Mouse (Mus musculus): ENCODE results near the gene Fam169a. TPM values are rescaled to one million over a fixed set of nuclear protein-coding genes. Genes with fewer than 3 reads are reported as not detected.
A peak's percentile ranks its signal among the peaks of the same experiment; 100 is the strongest.
"Not testable (repeated sequence)": the region's sequence is repeated elsewhere in the genome, so short reads cannot be mapped to it uniquely, and the experiment has no call there.

Fam169a gene
- total RNA-seq, 2 experiments from 2014 or later = 35.2 to 36.9 TPM

- DNase-seq (ENCODE audit: extremely low spot score in 1 of 2, low spot score in 1 of 2) = no peak
Observed at GRCm38 (mm10) chr13:97073497-97073896, 6.4 kb downstream of the Fam169a start.

GRCm38 (mm10) chr13:97077556-97077955 is 10.5 kb downstream of the Fam169a start:
- no peak for DNase-seq (ENCODE audit: extremely low spot score in 1 of 2, low spot score in 1 of 2)

- no peak for DNase-seq (ENCODE audit: extremely low spot score in 1 of 2, low spot score in 1 of 2)
Observed at GRCm38 (mm10) chr13:97080201-97080600, 13.1 kb downstream of the Fam169a start.

GRCm38 (mm10) chr13:97080615-97081014 is 13.5 kb downstream of the Fam169a start:
- no peak for DNase-seq (ENCODE audit: extremely low spot score in 1 of 2, low spot score in 1 of 2)

- no peak for DNase-seq (ENCODE audit: extremely low spot score in 1 of 2, low spot score in 1 of 2)
Observed at GRCm38 (mm10) chr13:97082432-97082831, 15.3 kb downstream of the Fam169a start.

- no peak for DNase-seq (ENCODE audit: extremely low spot score in 1 of 2, low spot score in 1 of 2)
Observed at GRCm38 (mm10) chr13:97086316-97086715, 19.2 kb downstream of the Fam169a start.

GRCm38 (mm10) chr13:97087421-97087820 is 20.3 kb downstream of the Fam169a start:
- DNase-seq (ENCODE audit: extremely low spot score in 1 of 2, low spot score in 1 of 2) = no peak

GRCm38 (mm10) chr13:97088183-97088582 is 21.1 kb downstream of the Fam169a start:
- DNase-seq (ENCODE audit: extremely low spot score in 1 of 2, low spot score in 1 of 2) = no peak

- DNase-seq (ENCODE audit: extremely low spot score in 1 of 2, low spot score in 1 of 2) = no peak
Observed at GRCm38 (mm10) chr13:97095726-97096125, 28.6 kb downstream of the Fam169a start.

GRCm38 (mm10) chr13:97099187-97099852 is 32.2 kb downstream of the Fam169a start, which contains the start of gene Gm6169:
TSS of gene Gm6169 (minus strand) at chr13:97099237.
- DNase-seq (ENCODE audit: extremely low spot score in 1 of 2, low spot score in 1 of 2) = peak; percentile 27 to 65

- DNase-seq (ENCODE audit: extremely low spot score in 1 of 2, low spot score in 1 of 2) = peak in 1 of 2 experiments; percentile 16
Observed at GRCm38 (mm10) chr13:97104996-97105395, 37.9 kb downstream of the Fam169a start.

- not testable (repeated sequence) for DNase-seq (ENCODE audit: extremely low spot score in 1 of 2, low spot score in 1 of 2)
Observed at GRCm38 (mm10) chr13:97107721-97108120, 40.6 kb downstream of the Fam169a start.

- no peak for DNase-seq (ENCODE audit: extremely low spot score in 1 of 2, low spot score in 1 of 2)
Observed at GRCm38 (mm10) chr13:97109046-97109445, 42.0 kb downstream of the Fam169a start.

GRCm38 (mm10) chr13:97121341-97121740 is 54.3 kb downstream of the Fam169a start:
- DNase-seq (ENCODE audit: extremely low spot score in 1 of 2, low spot score in 1 of 2) = no peak

- DNase-seq (ENCODE audit: extremely low spot score in 1 of 2, low spot score in 1 of 2) = not testable (repeated sequence)
Observed at GRCm38 (mm10) chr13:97129654-97130053, 62.6 kb downstream of the Fam169a start.

GRCm38 (mm10) chr13:97130413-97130812 is 63.3 kb downstream of the Fam169a start:
- DNase-seq (ENCODE audit: extremely low spot score in 1 of 2, low spot score in 1 of 2) = not testable (repeated sequence)

- DNase-seq (ENCODE audit: extremely low spot score in 1 of 2, low spot score in 1 of 2) = peak; percentile 75 to 77
Observed at GRCm38 (mm10) chr13:97137466-97138400, 70.6 kb downstream of the Fam169a start, which contains the start of the genes Gfm2 and Nsa2. TSS of gene Gfm2 (plus strand) at chr13:97137937. TSS of gene Nsa2 (minus strand) at chr13:97137937.

- not testable (repeated sequence) for DNase-seq (ENCODE audit: extremely low spot score in 1 of 2, low spot score in 1 of 2)
Observed at GRCm38 (mm10) chr13:97138404-97138931, 71.4 kb downstream of the Fam169a start.

- no peak for DNase-seq (ENCODE audit: extremely low spot score in 1 of 2, low spot score in 1 of 2)
Observed at GRCm38 (mm10) chr13:97142321-97142720, 75.2 kb downstream of the Fam169a start.

- peak in 1 of 2 experiments; percentile 64 for DNase-seq (ENCODE audit: extremely low spot score in 1 of 2, low spot score in 1 of 2)
Observed at GRCm38 (mm10) chr13:97145834-97146233, 78.7 kb downstream of the Fam169a start.
